Mouse (Mus musculus): ENCODE data around the gene Mamstr. TPM values are rescaled to one million over a fixed set of nuclear protein-coding genes. Genes with fewer than 3 reads are reported as not detected.

Mamstr gene
- polyA plus RNA-seq, 1 experiment from 2014 or later = 3.4 TPM

GRCm38 (mm10) chr7:45617042-45617695 lies 22.6 kb upstream of the Mamstr start, which contains the start of gene Fut1:
Gene Fut1 (plus strand): TSS chr7:45617289.
- Histone ChIP-seq H3K36me3 (no peaks in the 10 kb centered on the region), H3K27me3 (peaks cover 51% of the 10 kb centered on the region), H3K27ac (no peak within 1 kb of the TSS), H3K4me1 (replicated peaks) (peaks cover 10% of the 10 kb centered on the region), H3K4me2 (peak within 1 kb of the TSS; percentile 22), H3K9ac (peak within 1 kb of the TSS; percentile 46), H3K9me3 (no peaks in the 10 kb centered on the region), H3K4me3 (peak within 1 kb of the TSS; percentile 19; the same call in 1 of the 2 replicates)
- 10% methylated on average over 31 of the region's 31 CpGs for WGBS
- ATAC-seq (ENCODE audit: low FRiP score) = no peak

DNA sequence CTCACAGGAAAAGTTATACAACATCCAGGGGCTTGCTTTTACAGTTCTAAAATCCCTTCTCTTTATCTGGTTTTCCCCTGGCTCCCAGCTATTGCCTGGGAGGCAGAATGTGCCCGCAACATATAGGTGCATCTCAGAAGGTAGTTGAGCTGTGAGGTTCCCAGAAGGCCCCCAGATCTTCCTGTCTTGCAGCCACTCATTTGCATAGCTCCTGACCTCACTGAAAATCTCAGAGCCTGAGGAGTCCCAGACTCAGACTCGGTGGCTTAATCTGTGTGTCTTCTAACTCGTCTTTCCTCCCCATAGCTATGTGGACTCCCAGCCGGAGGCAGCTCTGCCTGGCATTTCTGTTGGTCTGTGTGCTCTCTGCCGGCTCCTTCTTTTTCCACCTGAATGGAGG lies 21.5 kb upstream of the Mamstr start:
- H3K4me1 ChIP-seq (replicated peaks) = peaks cover 10% of the 10 kb centered on the region
- no peak for ATAC-seq (ENCODE audit: low FRiP score)
- no peak overlapping the region for H3K27ac ChIP-seq
- no peaks in the 10 kb centered on the region for H3K9me3 ChIP-seq
- H3K36me3 ChIP-seq = no peaks in the 10 kb centered on the region
- H3K4me2 ChIP-seq = no peak overlapping the region
- peaks cover 51% of the 10 kb centered on the region for H3K27me3 ChIP-seq
- no peak overlapping the region for H3K9ac ChIP-seq
- no peak overlapping the region for H3K4me3 ChIP-seq
- 85% methylated on average over 5 of the region's 5 CpGs for WGBS

GRCm38 (mm10) chr7:45619592-45619991 lies 20.2 kb upstream of the Mamstr start:
- ATAC-seq (ENCODE audit: low FRiP score) = no peak
- Histone ChIP-seq H3K36me3 (no peaks in the 10 kb centered on the region), H3K9ac (no peak overlapping the region), H3K27ac (no peak overlapping the region), H3K4me3 (no peak overlapping the region), H3K9me3 (no peaks in the 10 kb centered on the region), H3K4me2 (no peak overlapping the region), H3K27me3 (peaks cover 52% of the 10 kb centered on the region), H3K4me1 (replicated peaks) (peaks cover 10% of the 10 kb centered on the region)
- 93% methylated on average over 5 of the region's 5 CpGs for WGBS

DNA sequence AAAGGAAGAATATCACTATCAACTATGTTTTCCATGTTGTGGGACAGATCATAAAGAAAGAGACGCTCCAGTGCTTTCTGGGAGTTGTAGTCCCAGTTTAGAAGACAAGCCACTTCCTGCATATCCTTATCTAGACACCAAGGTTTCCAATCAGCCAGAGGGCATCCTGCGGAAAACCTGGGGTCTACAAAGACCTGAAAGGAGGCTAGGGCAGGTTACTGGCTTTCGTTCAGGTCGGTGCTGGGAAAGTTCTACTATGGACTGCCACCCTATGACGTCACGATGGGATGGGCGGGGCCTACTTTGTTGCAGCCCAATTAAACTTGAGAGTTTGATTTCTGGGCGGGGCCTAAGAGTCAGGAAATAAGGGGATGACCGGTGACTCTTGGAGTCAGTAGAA lies 18.3 kb upstream of the Mamstr start, which contains the start of gene Izumo1:
Gene Izumo1 (plus strand): TSS at position 369 of the 400 bp plus-strand sequence.
- no peaks in the 10 kb centered on the region for H3K9me3 ChIP-seq
- peaks cover 47% of the 10 kb centered on the region for H3K27me3 ChIP-seq
- H3K27ac ChIP-seq = no peak within 1 kb of the TSS
- ATAC-seq (ENCODE audit: low FRiP score) = no peak
- 32% methylated on average over 9 of the region's 9 CpGs for whole genome bisulfite sequencing
- no peaks in the 10 kb centered on the region for H3K36me3 ChIP-seq
- H3K4me2 ChIP-seq = no peak within 1 kb of the TSS
- H3K9ac ChIP-seq = no peak within 1 kb of the TSS
- no peak within 1 kb of the TSS for H3K4me3 ChIP-seq
- H3K4me1 ChIP-seq (replicated peaks) = peaks cover 8% of the 10 kb centered on the region

DNA sequence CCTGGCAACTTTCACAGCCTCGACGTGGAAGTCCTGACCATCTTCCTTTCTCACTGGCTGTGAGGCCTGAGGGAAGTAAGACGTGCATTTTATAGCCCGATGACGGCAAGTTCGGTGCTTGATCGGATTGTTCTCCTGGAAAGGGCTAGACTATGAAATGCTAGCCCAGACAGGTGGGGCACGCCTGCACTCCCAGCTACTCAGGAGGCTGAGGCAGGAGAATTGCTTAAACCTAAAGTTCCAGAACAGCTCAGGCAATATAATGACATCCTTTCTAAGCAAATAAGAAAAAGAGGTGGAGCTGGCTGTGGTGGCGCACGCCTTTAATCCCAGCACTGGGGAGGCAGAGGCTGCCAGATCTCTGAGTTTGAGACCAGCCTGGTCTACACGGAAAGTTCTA lies 16.3 kb upstream of the Mamstr start:
- ATAC-seq (ENCODE audit: low FRiP score) = no peak
- Histone ChIP-seq H3K4me2 (no peak overlapping the region), H3K36me3 (no peaks in the 10 kb centered on the region), H3K4me3 (no peak overlapping the region), H3K9ac (no peak overlapping the region), H3K4me1 (replicated peaks) (peaks cover 13% of the 10 kb centered on the region; the same call in 1 of the 2 replicates), H3K9me3 (no peaks in the 10 kb centered on the region), H3K27ac (no peak overlapping the region), H3K27me3 (peaks cover 41% of the 10 kb centered on the region)
- WGBS = 93% methylated on average over 11 of the region's 11 CpGs

DNA sequence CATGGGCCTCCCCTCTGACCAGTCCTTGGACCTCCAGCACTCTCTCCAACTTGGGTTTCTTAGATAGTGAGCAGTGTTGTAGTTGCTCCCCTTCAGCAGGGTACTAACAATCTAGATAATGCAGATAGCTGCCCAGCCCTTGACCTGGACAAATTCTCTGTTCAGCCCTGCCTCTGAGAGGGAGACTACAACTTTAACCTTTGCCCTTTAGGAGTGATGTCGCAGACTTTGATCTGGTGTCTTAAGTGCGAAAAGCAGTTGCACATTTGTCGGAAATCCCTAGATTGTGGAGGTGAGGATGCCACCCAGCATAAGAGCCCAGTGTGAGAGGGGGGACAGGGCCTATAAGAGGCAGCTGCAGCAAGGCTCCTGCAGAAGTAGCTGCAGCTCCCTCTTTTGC lies 15.1 kb upstream of the Mamstr start:
- H3K4me1 ChIP-seq (replicated peaks) = peaks cover 13% of the 10 kb centered on the region; the same call in 1 of the 2 replicates
- 90% methylated on average over 3 of the region's 3 CpGs for WGBS
- no peak overlapping the region for H3K27ac ChIP-seq
- peaks cover 29% of the 10 kb centered on the region for H3K27me3 ChIP-seq
- no peak overlapping the region for H3K4me2 ChIP-seq
- no peaks in the 10 kb centered on the region for H3K9me3 ChIP-seq
- H3K36me3 ChIP-seq = no peaks in the 10 kb centered on the region
- no peak overlapping the region for H3K4me3 ChIP-seq
- no peak overlapping the region for H3K9ac ChIP-seq
- ATAC-seq (ENCODE audit: low FRiP score) = no peak

DNA sequence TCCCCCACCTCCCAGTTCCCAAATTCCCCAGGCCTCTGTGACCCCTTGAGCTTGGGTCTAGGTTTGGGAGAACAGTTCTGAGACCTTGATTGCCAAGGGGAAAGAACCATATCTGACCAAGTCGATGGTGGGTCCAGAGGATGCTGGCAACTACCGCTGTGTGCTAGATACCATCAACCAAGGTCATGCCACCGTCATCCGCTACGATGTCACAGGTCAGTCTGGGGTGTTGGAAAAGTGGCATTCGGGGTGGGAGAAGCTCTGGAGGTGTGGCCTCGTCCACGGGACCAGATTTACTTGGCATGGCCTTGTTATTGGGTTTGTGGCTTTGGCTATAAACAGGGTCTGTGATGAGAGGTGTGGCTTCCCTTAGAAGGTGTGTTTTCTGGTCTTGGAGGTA lies 14.3 kb upstream of the Mamstr start:
- 87% methylated on average over 8 of the region's 8 CpGs for WGBS
- ATAC-seq (ENCODE audit: low FRiP score) = no peak
- no peak overlapping the region for H3K9ac ChIP-seq

DNA sequence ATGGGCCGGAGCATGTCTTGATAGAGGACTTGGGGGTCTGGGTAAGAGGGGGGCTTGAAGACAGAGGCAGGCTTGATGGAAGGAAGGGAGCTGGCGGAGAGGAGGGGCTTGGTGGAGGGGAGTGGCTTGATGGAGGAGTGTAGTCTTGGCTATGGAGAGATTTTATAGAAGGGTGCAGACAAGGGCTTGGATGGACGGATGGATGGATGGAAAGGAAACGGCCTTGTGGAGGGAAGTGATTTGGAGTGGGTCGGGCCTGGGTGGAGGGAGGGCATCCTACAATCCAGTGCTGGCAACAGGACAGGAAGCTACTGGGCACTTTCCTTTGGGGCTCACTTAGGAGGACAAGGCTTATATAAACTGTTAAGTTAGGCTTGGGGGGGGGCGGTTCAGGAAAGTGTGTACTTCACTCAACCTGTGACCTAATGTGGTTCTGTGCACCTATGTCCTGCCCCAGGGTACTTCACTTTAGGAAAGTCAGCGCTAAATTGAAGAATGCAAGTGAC lies 13.2 kb upstream of the Mamstr start:
- Histone ChIP-seq H3K4me1 (replicated peaks) (peaks cover 13% of the 10 kb centered on the region; the same call in 1 of the 2 replicates), H3K27me3 (peaks cover 34% of the 10 kb centered on the region), H3K36me3 (no peaks in the 10 kb centered on the region), H3K9me3 (no peaks in the 10 kb centered on the region), H3K27ac (no peak overlapping the region), H3K4me2 (no peak overlapping the region), H3K4me3 (no peak overlapping the region), H3K9ac (no peak overlapping the region)
- WGBS = 89% methylated on average over 7 of the region's 7 CpGs
- ATAC-seq (ENCODE audit: low FRiP score) = no peak

More for the DNA sequence above, 14.3 kb upstream of the Mamstr start:
- Histone ChIP-seq H3K27ac (no peak overlapping the region), H3K4me2 (no peak overlapping the region), H3K9me3 (no peaks in the 10 kb centered on the region), H3K4me3 (no peak overlapping the region), H3K4me1 (replicated peaks) (peaks cover 13% of the 10 kb centered on the region; the same call in 1 of the 2 replicates), H3K36me3 (no peaks in the 10 kb centered on the region), H3K27me3 (peaks cover 25% of the 10 kb centered on the region)

DNA sequence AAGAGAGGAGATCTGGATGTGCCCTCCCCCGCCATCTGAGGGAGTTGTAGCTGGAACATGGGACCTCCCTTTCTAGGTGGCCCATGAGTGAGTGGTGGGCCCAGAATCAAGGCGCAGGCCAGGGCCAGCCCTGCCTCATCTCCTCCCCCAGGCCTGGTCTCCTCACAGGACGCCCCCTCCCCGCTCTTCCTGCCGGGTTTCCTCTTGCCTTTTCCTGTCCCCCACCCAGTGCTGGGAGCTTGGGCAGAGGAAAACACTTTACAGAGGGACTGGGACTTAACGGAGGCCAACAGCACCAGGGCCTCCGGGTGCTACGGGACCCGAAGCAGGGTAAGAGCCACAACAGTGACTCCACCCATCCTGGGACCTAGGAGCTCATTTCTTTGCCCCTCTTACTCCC lies 12.5 kb upstream of the Mamstr start, which contains the start of gene Rasip1:
Gene Rasip1 (plus strand): TSS at position 228 of the 400 bp plus-strand sequence.
- Histone ChIP-seq H3K4me1 (replicated peaks) (peaks cover 14% of the 10 kb centered on the region), H3K27ac (peak within 1 kb of the TSS; percentile 94), H3K9me3 (no peaks in the 10 kb centered on the region), H3K36me3 (no peaks in the 10 kb centered on the region), H3K27me3 (peaks cover 40% of the 10 kb centered on the region), H3K9ac (peak within 1 kb of the TSS; percentile 89), H3K4me3 (peak within 1 kb of the TSS; percentile 55), H3K4me2 (peak within 1 kb of the TSS; percentile 90)
- no peak for ATAC-seq (ENCODE audit: low FRiP score)
- WGBS = 86% methylated on average over 9 of the region's 9 CpGs

GRCm38 (mm10) chr7:45628364-45629294 lies 11.1 kb upstream of the Mamstr start:
- Histone ChIP-seq H3K9ac (peak overlapping the region; percentile 89), H3K27me3 (peaks cover 51% of the 10 kb centered on the region), H3K4me3 (peak overlapping the region; percentile 55), H3K4me1 (replicated peaks) (peaks cover 20% of the 10 kb centered on the region), H3K27ac (peak overlapping the region; percentile 94), H3K4me2 (peak overlapping the region; percentile 90), H3K36me3 (no peaks in the 10 kb centered on the region), H3K9me3 (no peaks in the 10 kb centered on the region)
- 1% methylated on average over 96 of the region's 105 CpGs for WGBS
- ATAC-seq (ENCODE audit: low FRiP score) = peak; percentile 87

GRCm38 (mm10) chr7:45630064-45630907 lies 9.5 kb upstream of the Mamstr start:
- H3K27ac ChIP-seq = no peak overlapping the region
- peaks cover 20% of the 10 kb centered on the region for H3K4me1 ChIP-seq (replicated peaks)
- WGBS = 68% methylated on average over 23 of the region's 23 CpGs
- H3K36me3 ChIP-seq = peaks cover 3% of the 10 kb centered on the region; the same call in 1 of the 2 replicates
- no peak overlapping the region for H3K9ac ChIP-seq
- no peak overlapping the region for H3K4me2 ChIP-seq
- no peak for ATAC-seq (ENCODE audit: low FRiP score)
- H3K27me3 ChIP-seq = peaks cover 46% of the 10 kb centered on the region
- no peak overlapping the region for H3K4me3 ChIP-seq
- H3K9me3 ChIP-seq = no peaks in the 10 kb centered on the region
